Mouse (Mus musculus): ENCODE data around the gene Yipf3.

DNA sequence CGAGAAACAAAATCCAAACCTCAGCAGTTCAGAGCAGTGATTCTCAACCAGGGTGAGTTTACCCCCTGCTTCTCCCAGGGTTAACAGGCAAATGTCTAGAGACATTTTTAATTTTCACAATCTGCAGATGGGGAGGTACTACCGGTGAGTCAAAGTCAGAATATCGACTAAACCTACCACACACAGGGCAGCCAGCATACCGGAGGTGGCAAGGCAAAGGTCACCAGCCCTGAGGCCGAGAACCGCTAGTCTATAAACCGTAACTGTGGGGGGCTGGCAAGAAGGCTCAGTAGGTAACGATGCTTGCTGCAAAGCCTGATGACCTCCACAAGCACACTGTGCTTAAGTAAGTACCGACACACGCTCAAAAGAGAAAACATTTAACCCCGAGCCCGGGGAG, 17.6 kb downstream of the Yipf3 start:
- no peak for TF ChIP-seq POLR2A (IDR thresholded peaks at IDR 0.05; ENCODE audit: insufficient read depth, low read depth, low read length)
- no peak for TF ChIP-seq CTCF (IDR thresholded peaks at IDR 0.05)
